Mouse (Mus musculus) layer of hippocampus, postnatal 14 days (tissue): ENCODE data around the gene Usp48. TPM values are rescaled to one million over a fixed set of nuclear protein-coding genes. Genes with fewer than 3 reads are reported as not detected.
A peak's percentile ranks its signal among the peaks of the same experiment; 100 is the strongest.

Experiments used
- DNase-seq, 2 experiments: peaks; one replicate each; pipeline ENCODE4 v3.0.0; 2021 to 2022; ENCODE audit warnings: low spot score in 2 of 2, mixed read lengths in 1 of 2
- total RNA-seq, 2 experiments: library from RNA; stranded (reverse); gene quantifications; 2 replicates each; pipeline ENCODE4 v1.2.3; 2021

The Usp48 gene
- total RNA-seq, 2 experiments from 2014 or later, result 116 to 131 TPM

DNA sequence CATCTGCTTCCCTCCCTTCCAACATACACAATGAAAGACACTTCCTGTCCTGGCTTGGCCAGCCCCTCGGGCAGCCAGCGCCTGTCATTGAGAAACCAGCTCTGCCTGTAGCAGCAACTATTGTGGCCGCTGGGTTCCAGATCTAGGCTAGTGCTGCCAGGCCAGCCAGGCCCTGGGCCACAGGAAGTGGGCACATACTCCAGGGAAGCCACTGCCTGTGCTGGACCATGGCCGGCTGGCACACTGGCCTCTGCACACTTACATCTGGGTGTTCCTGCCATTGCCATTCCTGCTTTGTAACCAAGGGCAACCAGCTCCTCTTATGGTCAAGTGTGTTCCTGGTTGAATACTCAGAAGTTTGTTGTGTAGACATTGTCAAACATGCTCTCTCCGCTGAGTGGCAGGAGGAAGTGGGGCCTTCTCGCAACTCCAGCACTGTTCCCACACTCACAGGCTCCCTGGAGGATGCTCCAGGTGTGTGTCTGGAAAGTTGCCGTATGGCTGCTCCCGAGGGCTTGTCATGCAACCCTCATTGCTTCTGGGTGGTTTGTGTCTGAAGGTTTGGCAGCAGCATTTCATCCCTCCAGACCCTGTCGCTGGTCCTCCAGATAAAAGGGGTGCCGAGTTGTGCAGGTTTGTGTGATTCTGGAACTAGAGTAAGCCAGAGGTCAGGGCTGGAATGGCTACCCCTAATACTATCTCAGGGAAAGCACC lies 67.0 kb downstream of the Usp48 start:
- DNase-seq, result no peak

DNA sequence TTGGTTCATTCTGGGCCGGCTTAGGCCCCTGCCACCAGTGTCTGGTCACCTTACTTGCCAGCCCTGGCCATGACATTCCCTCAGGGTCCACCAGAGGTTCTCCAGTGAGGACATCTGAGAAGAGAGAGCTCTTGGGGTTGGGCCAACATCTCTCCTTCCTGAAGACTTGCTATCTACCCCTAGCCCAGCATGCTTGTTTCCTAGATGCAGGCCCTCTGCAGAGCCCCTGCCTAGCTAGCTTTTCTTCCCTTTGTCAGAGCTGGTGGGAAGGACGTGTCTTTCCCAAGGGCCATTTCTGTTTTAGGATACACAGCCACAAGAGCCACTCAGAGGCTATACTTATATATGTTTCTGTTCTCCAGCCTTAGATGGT lies 67.5 kb downstream of the Usp48 start:
- DNase-seq, result no peak

DNA sequence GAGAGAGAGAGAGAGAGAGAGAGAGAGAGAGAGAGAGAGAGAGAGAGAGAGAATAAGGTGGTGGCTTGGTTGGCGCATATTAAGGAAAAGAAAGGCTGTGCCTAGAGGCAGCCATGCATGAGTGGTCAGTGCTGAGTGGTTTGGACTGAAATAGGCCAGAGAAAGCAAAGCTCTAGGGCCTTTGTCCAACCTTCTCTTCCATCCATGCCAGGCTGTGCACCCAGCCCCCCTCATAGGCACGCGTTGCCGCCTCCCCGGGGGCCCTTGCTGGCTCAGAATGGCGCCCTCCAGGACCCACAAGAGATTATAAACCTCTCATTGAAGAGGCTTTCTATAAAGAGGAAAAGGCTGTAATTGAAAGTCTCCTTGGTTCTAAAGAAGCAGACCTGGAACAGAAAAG lies 68.0 kb downstream of the Usp48 start:
- DNase-seq, result no peak

DNA sequence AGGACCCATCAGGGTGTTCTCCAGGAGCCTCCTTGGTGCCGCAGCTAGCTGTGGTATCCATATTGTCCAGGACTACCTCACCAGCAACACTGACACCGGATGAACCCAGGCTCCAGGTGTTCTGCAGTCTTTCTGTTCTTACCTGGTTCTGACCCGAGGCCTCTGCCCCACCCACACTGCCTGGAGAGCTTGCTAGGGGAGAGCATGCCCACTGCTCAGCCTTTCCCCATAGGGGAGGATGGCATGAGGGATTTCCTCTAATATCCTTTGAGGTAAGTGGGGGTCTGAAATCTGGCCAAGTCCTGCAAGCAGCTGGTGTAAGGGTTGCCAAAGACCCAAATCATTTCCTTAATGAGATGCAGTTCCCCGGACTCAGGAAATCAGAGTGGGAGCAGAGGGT lies 69.9 kb downstream of the Usp48 start:
- DNase-seq, result no peak

DNA sequence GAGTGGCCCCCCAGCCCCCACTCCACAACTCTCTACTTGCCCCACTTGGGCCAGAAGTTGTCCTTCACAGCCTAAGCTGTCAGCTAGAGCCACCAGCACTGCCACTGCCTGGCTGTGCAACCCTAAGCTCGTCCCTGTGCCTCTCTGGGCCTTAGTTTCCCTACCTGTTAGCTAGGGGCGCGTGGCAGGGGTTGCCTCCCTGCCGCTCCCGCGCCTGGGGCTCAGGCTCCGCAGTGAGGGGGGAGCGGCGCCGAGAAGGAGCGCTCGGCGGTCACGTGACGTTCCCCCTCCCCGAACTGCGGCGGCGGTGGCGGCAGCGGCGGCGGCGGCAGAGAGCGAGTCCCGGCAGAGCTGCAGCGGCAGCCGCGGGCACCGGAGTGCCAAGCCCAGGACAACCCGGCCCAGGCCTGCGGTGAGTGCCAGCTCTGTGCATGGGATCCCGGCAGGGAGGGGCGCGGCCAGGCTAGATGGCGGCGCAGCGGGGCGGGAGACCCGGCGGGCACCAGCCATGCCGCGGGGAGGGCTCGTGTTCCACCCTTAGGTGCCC lies 71.0 kb downstream of the Usp48 start, which contains the start of gene Rap1gap:
Rap1gap (plus strand) TSS at position 294 of the 547 bp plus-strand sequence.
- peak; percentile 69 to 70 for DNase-seq

DNA sequence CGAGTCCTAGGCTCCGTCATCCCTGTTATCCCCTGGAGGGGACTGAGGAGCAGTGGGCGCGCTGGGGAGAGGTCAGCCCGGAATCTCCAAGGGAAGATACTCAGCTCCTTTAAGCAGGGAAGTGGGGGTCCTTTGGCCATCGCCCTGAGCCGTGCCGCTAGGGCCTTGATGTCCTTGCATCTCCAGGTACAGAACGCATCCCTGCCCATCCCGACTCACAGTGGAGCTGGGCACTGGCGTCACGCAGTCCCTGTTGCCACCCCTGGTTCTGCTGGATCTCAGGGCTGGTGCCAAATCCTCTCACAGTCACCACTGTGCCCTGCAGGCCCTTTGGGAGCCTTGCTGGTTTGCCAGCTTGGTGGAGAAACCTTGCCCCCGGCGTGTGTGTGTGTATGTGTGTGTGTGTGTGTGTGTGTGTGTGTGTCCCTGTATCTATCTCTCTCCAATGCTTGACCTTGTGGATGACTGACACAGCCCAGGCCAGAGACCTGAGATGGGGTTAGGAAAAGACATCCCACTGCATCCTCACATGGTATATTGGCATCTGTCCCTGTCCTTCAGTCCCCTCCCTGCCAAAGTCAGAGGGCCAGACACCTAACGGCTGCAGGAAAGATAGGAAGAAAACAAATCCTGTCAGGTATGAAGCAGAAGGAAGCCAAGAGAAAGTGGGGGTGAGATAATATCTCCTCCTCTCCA lies 71.6 kb downstream of the Usp48 start:
- DNase-seq, result peak in 1 of 2 experiments; percentile 51

DNA sequence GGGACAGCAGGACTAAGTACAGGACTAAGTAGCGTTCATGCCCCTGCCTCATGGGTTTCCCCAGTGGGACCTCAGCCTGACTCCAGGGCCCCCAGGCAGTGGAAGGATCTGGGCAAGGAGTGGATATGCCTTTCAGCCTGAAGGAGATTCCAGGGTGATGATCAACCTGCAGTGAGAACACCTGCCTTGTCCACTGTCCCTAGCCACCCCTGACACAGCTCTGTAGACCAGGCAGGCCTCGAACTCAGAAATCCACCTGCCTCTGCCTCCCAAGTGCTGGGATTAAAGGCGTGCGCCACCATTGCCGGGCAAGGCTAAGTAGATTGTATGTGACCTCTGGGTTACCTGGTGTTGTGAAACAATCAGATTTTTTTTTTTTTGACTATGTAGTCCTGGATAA lies 72.2 kb downstream of the Usp48 start:
- DNase-seq, result no peak

DNA sequence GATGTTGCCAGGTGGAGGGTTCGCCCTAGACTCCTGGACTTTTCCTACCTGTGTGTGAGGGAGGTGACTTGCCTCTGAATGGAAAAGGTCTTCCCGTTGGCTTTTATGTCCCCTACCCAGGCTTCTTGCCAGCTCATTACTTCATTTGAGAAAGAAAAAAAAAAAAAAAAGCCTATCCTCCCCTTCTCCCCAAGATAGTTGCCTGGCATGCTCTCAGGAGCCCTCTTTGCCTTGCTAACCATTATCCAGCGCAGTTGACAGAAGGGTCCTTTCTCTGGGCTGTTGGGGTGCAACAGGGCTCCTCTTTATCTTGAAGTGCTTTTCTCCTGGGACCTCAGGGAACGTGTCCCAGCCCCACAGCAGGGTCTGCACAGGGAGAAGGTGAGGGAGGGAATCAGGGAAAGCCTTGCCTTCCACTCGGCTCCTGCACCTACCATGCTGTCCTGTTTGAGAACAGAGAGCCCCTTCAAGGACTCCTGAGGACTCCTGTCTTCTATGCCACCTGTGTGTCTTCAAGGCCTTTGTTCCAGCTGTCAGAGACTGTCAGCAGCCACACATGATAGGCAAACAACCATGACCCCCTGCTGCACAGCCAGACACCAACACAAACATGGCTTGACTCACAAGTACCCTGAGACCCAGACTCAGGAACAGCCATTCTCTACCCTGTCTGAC lies 72.9 kb downstream of the Usp48 start:
- no peak for DNase-seq

DNA sequence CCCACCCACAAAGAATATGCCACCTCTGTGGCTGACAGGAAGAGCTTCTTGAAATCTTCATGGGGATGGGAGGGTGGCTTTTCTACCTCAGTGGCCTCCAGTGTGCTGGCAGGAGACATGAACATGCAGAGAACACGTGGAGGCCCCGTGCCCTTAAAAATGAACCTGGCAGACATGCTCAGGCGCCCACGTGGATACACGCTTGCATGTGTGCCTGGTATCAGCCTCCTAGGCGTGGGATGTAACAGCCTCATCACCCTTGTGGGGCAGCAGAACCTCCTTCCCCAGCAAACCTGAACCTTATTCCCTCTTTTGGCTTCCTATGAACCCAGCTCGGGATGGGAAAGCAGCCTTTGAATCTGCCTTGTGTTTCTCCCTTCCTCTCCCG lies 73.4 kb downstream of the Usp48 start:
- DNase-seq, result no peak

DNA sequence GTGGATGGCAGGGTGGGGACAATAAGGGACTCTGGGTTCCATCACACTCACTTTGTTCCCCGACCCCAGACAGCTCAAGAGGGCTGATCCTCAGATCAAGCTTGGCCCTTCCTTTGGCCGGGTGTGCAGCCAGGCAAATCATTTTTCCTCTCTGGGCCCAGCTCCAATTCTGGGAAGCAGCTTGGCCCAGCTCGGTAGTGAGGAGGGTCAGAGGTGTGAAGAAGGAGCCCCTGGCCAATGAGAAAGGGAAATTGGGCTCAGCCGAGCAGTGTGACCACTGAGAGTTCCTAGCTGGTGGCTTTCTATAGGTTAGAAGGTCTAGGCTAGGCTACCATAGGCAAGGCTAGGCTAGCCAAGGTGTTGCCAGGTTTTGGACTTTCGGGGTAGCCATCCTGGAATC lies 74.2 kb downstream of the Usp48 start:
- DNase-seq, result no peak

DNA sequence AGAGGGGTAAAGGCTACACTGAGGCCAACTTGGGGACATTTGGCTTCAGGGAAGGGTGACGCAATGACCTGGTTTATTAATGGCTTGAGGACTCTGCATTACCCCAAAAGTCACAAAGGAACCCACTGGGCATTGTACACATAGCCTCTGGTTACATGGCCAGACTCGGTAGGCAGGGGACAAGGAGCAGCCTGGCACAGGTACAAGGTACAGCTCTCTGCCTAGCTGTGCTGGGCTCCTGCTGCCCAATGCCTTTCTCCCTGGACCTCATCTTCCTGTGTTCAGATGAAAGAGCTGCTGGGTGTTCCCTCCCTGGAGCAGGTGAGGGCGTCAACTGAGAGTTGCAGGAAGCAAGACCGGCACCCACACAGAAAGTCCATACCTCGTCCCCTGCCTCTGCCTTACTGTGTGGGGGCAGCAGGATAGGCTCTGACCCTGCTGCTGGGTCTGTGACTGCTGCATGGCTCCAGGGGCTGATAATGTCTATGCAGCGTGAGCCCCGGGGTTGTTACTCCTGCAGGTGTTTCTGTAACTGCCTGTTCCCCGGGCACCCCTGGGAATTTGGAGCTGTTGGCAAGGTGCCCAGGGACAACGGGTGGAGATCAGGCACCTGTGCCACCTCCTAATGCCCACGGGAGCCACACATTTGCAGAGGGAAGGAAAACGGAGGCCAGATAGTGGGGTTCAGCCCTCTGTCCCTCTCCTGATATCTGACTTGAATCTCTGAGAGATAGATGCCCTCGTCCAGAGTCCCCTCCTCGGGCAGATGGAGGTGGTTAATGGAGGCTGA lies 78.4 kb downstream of the Usp48 start:
- DNase-seq, result no peak

DNA sequence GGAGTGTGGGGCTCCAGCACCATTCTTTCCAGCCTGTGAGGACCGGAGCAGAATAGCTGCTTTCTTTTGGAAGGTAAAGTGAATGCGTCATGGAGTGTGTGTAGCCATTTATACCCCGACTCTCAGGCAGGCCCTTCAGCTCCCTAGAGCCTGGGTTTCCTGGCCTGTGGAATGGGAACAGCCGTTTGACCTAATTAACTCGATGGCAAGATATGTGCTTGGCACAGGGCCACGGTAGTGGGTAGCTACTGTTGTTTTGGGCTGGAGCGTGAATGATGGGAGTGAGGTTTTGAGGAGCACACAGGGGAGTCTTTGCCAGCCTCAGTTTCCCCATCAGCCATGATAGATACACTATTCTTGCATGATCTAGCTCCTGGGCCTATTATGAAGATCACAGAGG lies 82.0 kb downstream of the Usp48 start:
- DNase-seq, result peak in 1 of 2 experiments; percentile 59

DNA sequence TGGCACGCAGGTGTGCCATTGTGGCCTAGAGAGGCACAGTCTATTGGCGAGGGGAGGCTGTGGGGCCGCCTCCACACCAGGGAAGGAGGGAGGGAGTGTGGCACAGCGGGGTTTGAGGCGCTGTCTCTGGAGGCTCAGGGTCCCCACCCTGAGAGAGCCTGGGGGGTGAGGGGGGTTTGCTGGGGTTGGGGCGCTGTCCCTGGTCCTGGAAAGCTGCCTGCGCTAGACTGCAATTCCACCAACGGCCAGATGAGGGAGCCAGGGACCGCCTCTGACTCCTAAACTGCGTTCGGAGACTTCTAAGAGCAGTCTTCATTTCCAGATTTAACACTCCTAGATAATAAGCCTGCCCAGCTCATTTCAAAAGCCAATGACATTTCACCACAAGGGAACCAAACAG lies 82.5 kb downstream of the Usp48 start:
- DNase-seq, result peak; percentile 85 to 86

DNA sequence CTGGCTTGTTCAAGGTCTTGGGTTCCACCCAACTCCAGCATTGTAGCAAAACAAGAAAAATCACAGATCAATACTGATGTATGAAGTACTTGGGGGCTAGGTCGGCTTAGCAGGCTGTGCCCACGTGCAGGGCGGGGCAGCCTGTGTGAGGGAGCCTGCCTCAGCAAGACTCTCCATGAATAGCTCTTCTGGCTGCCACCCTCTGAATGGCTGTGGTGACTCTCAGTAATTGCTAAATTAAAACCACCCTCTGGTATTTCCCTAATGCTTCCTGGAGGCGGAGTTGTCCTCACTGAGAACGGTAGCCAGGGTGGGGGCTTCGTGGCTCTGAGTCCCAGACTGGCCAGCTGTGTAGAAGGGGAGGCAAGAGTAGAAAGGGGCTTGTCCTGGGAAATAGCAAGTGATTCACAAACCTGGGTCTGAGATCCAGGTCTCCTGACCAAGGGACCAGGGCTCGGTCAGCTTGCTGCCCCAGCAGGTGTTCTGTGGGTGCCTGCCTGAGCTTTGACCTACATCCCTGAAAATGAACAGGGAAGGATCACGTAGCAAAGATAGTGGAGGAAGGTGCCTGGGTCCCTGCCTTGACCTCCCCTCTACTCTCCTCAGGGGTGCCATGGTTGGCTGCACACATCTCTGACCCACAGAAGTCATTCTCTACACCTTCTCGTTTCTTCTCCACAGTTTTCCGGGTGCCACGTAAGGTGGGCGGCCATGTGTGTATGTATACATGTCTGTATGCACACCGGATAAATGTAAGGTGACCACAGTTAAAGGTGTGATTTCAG lies 83.3 kb downstream of the Usp48 start:
- no peak for DNase-seq

DNA sequence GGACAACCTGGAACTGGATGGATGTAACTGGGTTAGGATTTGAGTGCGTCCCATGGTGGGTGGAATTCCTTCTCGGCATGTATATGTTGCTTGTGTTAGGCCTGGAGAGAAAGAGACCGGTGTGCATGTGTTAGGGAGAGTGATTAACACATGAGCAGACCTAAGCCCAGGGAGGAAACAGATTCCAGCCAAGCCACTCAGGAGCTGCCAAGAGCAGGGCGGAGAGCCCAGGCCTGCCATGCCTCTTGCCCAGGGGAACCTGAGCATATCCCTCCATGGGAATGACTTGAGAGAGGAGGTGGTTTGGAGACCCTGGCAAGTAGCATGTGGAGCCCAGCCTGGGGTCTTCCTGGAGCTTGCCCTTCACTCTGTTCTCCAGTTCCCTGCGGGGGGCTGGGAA lies 84.4 kb downstream of the Usp48 start:
- DNase-seq, result no peak

DNA sequence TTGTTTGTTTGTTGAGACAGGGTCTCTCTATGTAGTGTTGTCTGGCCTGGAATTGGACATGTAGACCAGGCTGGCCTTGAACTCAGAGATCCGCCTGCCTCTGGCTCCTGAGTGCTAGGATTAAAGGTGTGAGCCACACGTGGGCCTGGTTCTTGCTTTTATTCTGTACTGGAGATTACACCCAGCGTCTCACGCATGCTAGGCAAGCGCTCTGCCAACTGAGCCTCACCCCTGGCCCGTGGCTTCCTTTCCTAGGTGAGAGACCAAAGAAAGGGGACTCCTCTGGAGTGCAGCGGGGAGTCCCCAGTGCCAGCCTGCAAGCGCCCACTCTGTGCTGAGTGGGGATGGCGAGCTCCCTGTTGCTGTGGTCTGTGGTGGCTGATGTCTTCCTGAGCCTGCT lies 85.0 kb downstream of the Usp48 start:
- DNase-seq, result no peak

DNA sequence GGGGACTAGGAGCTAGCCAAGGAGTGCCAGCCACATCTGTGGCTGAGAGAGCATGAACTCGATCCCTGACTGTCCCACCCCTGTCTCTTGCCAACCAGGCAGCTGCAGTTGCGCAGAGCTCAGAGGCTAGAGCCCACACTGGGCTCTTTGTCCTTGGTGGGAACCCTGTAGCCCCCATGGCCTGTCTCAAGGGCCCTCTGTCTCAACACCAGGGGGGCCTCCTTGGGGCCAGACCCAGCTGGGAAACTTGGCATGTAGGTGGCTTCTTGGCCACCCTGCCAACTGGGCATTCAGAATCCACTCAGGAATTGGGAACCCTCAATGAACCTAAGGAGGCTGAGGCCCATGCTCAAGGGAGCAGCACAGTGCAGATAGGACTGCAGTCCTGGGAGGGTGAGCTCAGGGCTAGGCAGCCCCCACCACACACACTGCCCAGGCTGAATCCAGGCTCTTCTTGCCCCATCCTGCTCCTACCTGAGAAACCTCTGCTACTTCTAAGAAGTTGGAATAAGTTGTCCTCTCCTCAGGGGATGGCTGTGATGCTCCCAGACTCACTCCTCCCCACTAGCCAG lies 86.5 kb downstream of the Usp48 start:
- DNase-seq, result peak; percentile 60 to 81

DNA sequence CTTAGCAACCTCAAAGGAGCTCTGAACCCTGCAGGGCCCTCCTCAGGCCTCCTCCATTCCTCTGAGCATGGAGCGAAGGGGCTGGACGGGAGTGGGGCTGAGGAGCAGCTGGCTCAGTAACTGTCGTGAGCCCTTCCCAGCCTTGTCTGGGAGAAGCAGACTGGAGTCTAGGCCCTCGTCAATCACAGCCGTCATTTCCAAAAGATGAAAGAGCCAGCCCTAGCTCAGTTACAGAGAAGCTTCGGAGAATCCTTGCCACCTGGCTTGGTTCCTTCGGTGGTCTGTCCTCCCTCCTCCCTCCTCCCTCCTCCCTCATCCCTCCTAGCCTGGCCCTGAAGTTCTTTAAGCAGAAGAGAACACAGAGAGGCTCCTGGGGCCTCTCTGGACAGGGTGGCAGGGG lies 87.2 kb downstream of the Usp48 start:
- no peak for DNase-seq

DNA sequence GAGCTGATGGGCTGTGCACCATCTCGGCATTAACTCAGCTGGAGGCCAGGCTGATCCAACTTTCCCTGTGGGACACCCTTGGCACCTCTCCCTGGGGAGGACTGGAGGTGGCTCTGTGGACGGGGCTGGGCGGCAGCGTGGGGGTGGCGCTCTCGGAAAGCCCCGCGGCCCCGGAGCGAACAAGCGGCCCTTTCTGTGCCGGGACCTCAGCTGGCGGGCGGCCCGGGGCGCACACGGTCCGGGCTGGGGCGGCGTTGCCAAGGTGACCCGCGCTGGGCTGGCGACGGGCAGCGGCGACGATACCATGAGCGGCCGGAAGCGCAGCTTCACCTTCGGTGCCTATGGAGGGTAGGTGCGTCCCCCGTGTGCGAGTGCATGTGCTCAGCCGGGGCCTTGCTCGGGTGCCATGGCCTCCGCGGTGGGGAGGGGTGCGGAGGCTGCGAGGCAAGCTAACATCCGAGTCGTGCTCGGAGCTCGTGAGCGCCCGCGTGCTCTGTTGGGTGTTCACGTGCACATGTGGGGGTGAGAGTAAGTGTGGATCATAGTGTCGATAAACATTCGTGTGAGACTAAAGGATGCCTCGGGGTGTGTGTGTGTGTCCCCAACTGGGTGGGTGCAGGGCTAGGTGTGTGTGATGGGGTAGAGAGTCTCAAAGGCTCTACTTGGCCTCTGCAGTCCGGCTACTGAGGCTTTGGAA lies 88.0 kb downstream of the Usp48 start:
- DNase-seq, result peak; percentile 75 to 89
